In the genomic region with DNA sequence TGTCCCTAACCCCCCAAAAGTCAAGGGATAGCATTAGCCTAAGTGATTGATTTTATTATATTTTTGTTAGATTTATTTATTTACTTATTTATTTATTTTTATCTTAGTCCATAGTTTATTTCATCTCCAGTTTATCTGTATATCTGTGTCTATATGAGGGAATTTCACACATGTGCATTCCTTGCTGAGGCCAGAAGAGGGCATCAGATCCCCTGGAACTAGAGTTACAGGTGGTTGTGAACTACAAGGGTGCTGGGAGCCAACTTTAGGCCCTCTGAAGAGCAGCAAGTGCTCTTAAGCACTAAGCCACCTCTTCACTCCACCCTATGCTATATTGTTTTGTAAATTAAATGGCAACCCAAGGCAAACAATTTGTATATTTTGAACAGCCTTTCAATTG, we compare ENCODE assay signal across 16 mouse cellular contexts. TPM values are rescaled to one million over a fixed set of nuclear protein-coding genes. Genes with fewer than 3 reads are reported as not detected.
DNase-seq lines count a peak whose midpoint lies in the region; ATAC-seq and TF ChIP-seq lines count a peak whose summit lies in the region.
"Had no signal": no experiment of that assay in that cellular context is flagged by ENCODE, and none has a peak within 500 bp of the region (broad histone marks: within the 10 kb centered on the region; RNA-seq: fewer than 3 reads in every experiment).

No protein-coding gene starts in this region.

- H3K36me3 ChIP-seq in intestine, postnatal 0 days (ENCODE audit: control insufficient read depth, insufficient read depth), result no peaks in the 10 kb centered on the region
- H3K36me3 ChIP-seq in intestine, embryonic 16.5 days (ENCODE audit: control insufficient read depth, insufficient read depth, low read length), result no peaks in the 10 kb centered on the region
- H3K36me3 ChIP-seq in CH12.LX (replicated peaks in 1 of 2; ENCODE audit: control insufficient read depth in 1 of 2, insufficient read depth in 1 of 2, low read length in 1 of 2), result no peaks in the 10 kb centered on the region
- no peaks in the 10 kb centered on the region for H3K36me3 ChIP-seq in embryonic facial prominence, embryonic 10.5 days (replicated peaks)
- H3K36me3 ChIP-seq: embryonic facial prominence, embryonic 13.5 days; limb, embryonic 12.5 days had no signal

- H3K79me2 ChIP-seq in CH12.LX (replicated peaks; ENCODE audit: control insufficient read depth, extremely low read depth, insufficient read depth, poor library complexity, severe bottlenecking), result no peaks in the 10 kb centered on the region

- DNase-seq in A20 (ENCODE audit: low read depth, low spot score) (peak; percentile 32), CH12.LX (ENCODE audit: extremely low read depth) (no peak)
- DNase-seq in embryonic facial prominence, embryonic 10.5 days (ENCODE audit: low spot score), result no peak
- DNase-seq in layer of hippocampus, postnatal 25 days (ENCODE audit: extremely low spot score in 1 of 2, low spot score in 1 of 2), result no peak
- DNase-seq: adrenal gland, postnatal 14 days; cerebellum, adult 8-10 months; heart, adult 11 months; kidney, adult 9 months; right cerebral cortex, postnatal 25 days had no signal

- H3K9me3 ChIP-seq in intestine, postnatal 0 days (ENCODE audit: control insufficient read depth), result no peaks in the 10 kb centered on the region
- H3K9me3 ChIP-seq in intestine, embryonic 16.5 days (ENCODE audit: control insufficient read depth, low read length), result no peaks in the 10 kb centered on the region
- peaks cover 2% of the 10 kb centered on the region for H3K9me3 ChIP-seq in CH12.LX (replicated peaks; ENCODE audit: low read length)
- H3K9me3 ChIP-seq in embryonic facial prominence, embryonic 10.5 days, result peaks cover 2% of the 10 kb centered on the region; the same call in 1 of the 2 replicates
- H3K9me3 ChIP-seq: embryonic facial prominence, embryonic 13.5 days had no signal

- TF ChIP-seq EP300 in CH12.LX (IDR thresholded peaks at IDR 0.05; ENCODE audit: low read length), result no peak

- H3K9ac ChIP-seq in intestine, postnatal 0 days (ENCODE audit: low read depth, low read length), result no peak overlapping the region
- H3K9ac ChIP-seq in intestine, embryonic 16.5 days (ENCODE audit: low read depth, low read length), result no peak overlapping the region
- H3K9ac ChIP-seq in CH12.LX (ENCODE audit: insufficient read depth, low read depth), result no peak overlapping the region
- H3K9ac ChIP-seq: embryonic facial prominence, embryonic 13.5 days; limb, embryonic 12.5 days had no signal

- in situ Hi-C loops in CH12.LX (cut with MboI; ENCODE audit: low pct_ligation_motif_present, low pct_unique_long_range_greater_than_20kb, low sequenced_read_pairs), result no loop called here

- dilution Hi-C loops in CH12.LX (cut with MboI; ENCODE audit: extremely low pct_ligation_motif_present, extremely low pct_unique_long_range_greater_than_20kb, low sequenced_read_pairs), result no loop called here

- H3K4me3 ChIP-seq in intestine, postnatal 0 days (ENCODE audit: low read depth, low read length), result no peak overlapping the region
- no peak overlapping the region for H3K4me3 ChIP-seq in intestine, embryonic 16.5 days (ENCODE audit: low read length)
- H3K4me3 ChIP-seq in CH12.LX (replicated peaks in 1 of 3; ENCODE audit: low read depth in 2 of 3, low read length in 2 of 3, poor library complexity in 1 of 3), result no peak overlapping the region
- no peak overlapping the region for H3K4me3 ChIP-seq in cortical plate, adult 2 months (ENCODE audit: insufficient read depth, low read length)
- no peak overlapping the region for H3K4me3 ChIP-seq in embryonic facial prominence, embryonic 10.5 days
- H3K4me3 ChIP-seq: embryonic facial prominence, embryonic 13.5 days; limb, embryonic 12.5 days had no signal

- TF ChIP-seq CTCF in intestine, postnatal 0 days (IDR thresholded peaks at IDR 0.05; ENCODE audit: low read depth), result peak; percentile 62
- TF ChIP-seq CTCF in CH12.LX (conservative IDR thresholded peaks at IDR 0.05 in 1 of 2, IDR thresholded peaks at IDR 0.05 in 1 of 2; ENCODE audit: low read depth in 2 of 2, low read length in 2 of 2), result peak; percentile 15 to 51; a peak in 2 of 4 replicates
- TF ChIP-seq CTCF in cortical plate, adult 2 months (IDR thresholded peaks at IDR 0.05; ENCODE audit: extremely low read depth, insufficient read depth, low read length), result 0 out of 2 replicates have a peak, but pooled peaks have one; percentile 17

- TF ChIP-seq RAD21 in CH12.LX (IDR thresholded peaks at IDR 0.05; ENCODE audit: low read depth, low read length), result peak; percentile 46

- ATAC-seq in intestine, postnatal 0 days, result no peak
- no peak for ATAC-seq in intestine, embryonic 16.5 days
- no peak for ATAC-seq in erythroid progenitor cell, adult 5-6 weeks (replicated peaks; ENCODE audit: low FRiP score, poor library complexity, severe bottlenecking)

- H3K27ac ChIP-seq in intestine, postnatal 0 days (ENCODE audit: low read depth, low read length), result no peak overlapping the region
- H3K27ac ChIP-seq in intestine, embryonic 16.5 days (ENCODE audit: low read length), result no peak overlapping the region
- no peak overlapping the region for H3K27ac ChIP-seq in CH12.LX (ENCODE audit: insufficient read depth, low read depth)
- H3K27ac ChIP-seq in cortical plate, adult 2 months (ENCODE audit: insufficient read depth, low read length), result no peak overlapping the region
- H3K27ac ChIP-seq in embryonic facial prominence, embryonic 10.5 days (replicated peaks), result no peak overlapping the region
- H3K27ac ChIP-seq: embryonic facial prominence, embryonic 13.5 days; limb, embryonic 12.5 days had no signal

- no peak overlapping the region for H3K4me2 ChIP-seq in intestine, postnatal 0 days (replicated peaks; ENCODE audit: low read depth)
- H3K4me2 ChIP-seq in intestine, embryonic 16.5 days (ENCODE audit: low read depth, low read length), result no peak overlapping the region
- H3K4me2 ChIP-seq in CH12.LX (ENCODE audit: insufficient read depth, low read depth, poor library complexity, severe bottlenecking), result no peak overlapping the region
- H3K4me2 ChIP-seq: embryonic facial prominence, embryonic 13.5 days; limb, embryonic 12.5 days had no signal

- TF ChIP-seq POLR2A in CH12.LX (IDR thresholded peaks at IDR 0.05; ENCODE audit: low read depth, low read length), result no peak
- no peak for TF ChIP-seq POLR2A in cortical plate, adult 2 months (IDR thresholded peaks at IDR 0.05; ENCODE audit: extremely low read depth, insufficient read depth, low read length)

- no peaks in the 10 kb centered on the region for H3K27me3 ChIP-seq in intestine, postnatal 0 days (replicated peaks; ENCODE audit: control insufficient read depth, insufficient read depth, low read length)
- no peaks in the 10 kb centered on the region for H3K27me3 ChIP-seq in intestine, embryonic 16.5 days (replicated peaks; ENCODE audit: control insufficient read depth, insufficient read depth, low read length)
- H3K27me3 ChIP-seq in CH12.LX (replicated peaks), result no peaks in the 10 kb centered on the region
- no peaks in the 10 kb centered on the region for H3K27me3 ChIP-seq in embryonic facial prominence, embryonic 10.5 days (replicated peaks; ENCODE audit: low read depth, poor library complexity, severe bottlenecking)
- H3K27me3 ChIP-seq: embryonic facial prominence, embryonic 13.5 days; limb, embryonic 12.5 days had no signal

- no peaks in the 10 kb centered on the region for H3K4me1 ChIP-seq in intestine, postnatal 0 days (replicated peaks; ENCODE audit: control insufficient read depth, insufficient read depth, low read length)
- no peaks in the 10 kb centered on the region for H3K4me1 ChIP-seq in intestine, embryonic 16.5 days (ENCODE audit: control insufficient read depth, insufficient read depth, low read length)
- peaks cover 5 to 19% of the 10 kb centered on the region in 2 experiments for H3K4me1 ChIP-seq in CH12.LX (ENCODE audit: control insufficient read depth in 1 of 2, insufficient read depth in 2 of 2)
- no peaks in the 10 kb centered on the region for H3K4me1 ChIP-seq in cortical plate, adult 2 months (ENCODE audit: control insufficient read depth, insufficient read depth, low read length)
- peaks cover 6% of the 10 kb centered on the region for H3K4me1 ChIP-seq in embryonic facial prominence, embryonic 10.5 days
- H3K4me1 ChIP-seq: limb, embryonic 12.5 days had no signal

RNA-seq across cellular contexts. Expression of a gene that starts 10.7 kb away (rescaled TPM):
- polyA plus RNA-seq in intestine, postnatal 0 days (2015; fragmentation: Nextera tagmentation; extraction: Ambion mirVana), result 33.5 and 34.2 TPM in 2 replicates
- polyA plus RNA-seq in intestine, embryonic 16.5 days (2015; fragmentation: Nextera tagmentation; extraction: Ambion mirVana), result 53.4 and 54.9 TPM in 2 replicates
- total RNA-seq in CH12.LX (2012; rRNA removed) (9.3 and 9.6 TPM in 2 replicates), CH12.LX (2014; rRNA removed) (17.7 and 17.8 TPM in 2 replicates)
- 26.3 and 28.9 TPM in 2 replicates for polyA plus RNA-seq in CH12.LX (2012; ENCODE audit: insufficient read length, low read depth)
- polyA plus RNA-seq in cortical plate, adult 2 months (2012; rRNA removed), result 37.5 and 38.0 TPM in 2 replicates
- 62.3 TPM in 2 replicates for polyA plus RNA-seq in embryonic facial prominence, embryonic 10.5 days (2016; fragmentation: Nextera tagmentation; extraction: Ambion mirVana)
- 334 and 407 TPM in 2 replicates for total RNA-seq in erythroid progenitor cell, adult 5-6 weeks (2015; ENCODE audit: low replicate concordance)
- total RNA-seq in erythroid progenitor cell, adult 5-6 weeks (2017; ENCODE audit: low replicate concordance), result 328 and 349 TPM in 2 replicates
- 10 to 100 TPM; 59.7 to 65.1 TPM for total RNA-seq in layer of hippocampus, postnatal 25 days (2021)

RNA-seq across cellular contexts. Expression of a gene that starts 11.1 kb away (rescaled TPM):
- polyA plus RNA-seq in intestine, postnatal 0 days (2015; fragmentation: Nextera tagmentation; extraction: Ambion mirVana), result 8.5 and 9.5 TPM in 2 replicates
- 6.2 and 7.5 TPM in 2 replicates for polyA plus RNA-seq in intestine, embryonic 16.5 days (2015; fragmentation: Nextera tagmentation; extraction: Ambion mirVana)
- total RNA-seq in CH12.LX (2012; rRNA removed), result 5.3 and 7.0 TPM in 2 replicates
- 9.9 and 10.0 TPM in 2 replicates for total RNA-seq in CH12.LX (2014; rRNA removed)
- polyA plus RNA-seq in CH12.LX (2012; ENCODE audit: insufficient read length, low read depth), result 5.9 and 6.8 TPM in 2 replicates
- polyA plus RNA-seq in cortical plate, adult 2 months (2012; rRNA removed), result 26.2 and 27.0 TPM in 2 replicates
- polyA plus RNA-seq in embryonic facial prominence, embryonic 10.5 days (2016; fragmentation: Nextera tagmentation; extraction: Ambion mirVana), result 3.3 and 4.0 TPM in 2 replicates
- total RNA-seq in erythroid progenitor cell, adult 5-6 weeks (2015; ENCODE audit: low replicate concordance), result 76.4 and 97.3 TPM in 2 replicates
- total RNA-seq in erythroid progenitor cell, adult 5-6 weeks (2017; ENCODE audit: low replicate concordance), result 78.0 and 94.2 TPM in 2 replicates
- total RNA-seq in layer of hippocampus, postnatal 25 days (2021), result 10 to 100 TPM; 31.9 TPM

RNA-seq across cellular contexts. Expression of a gene that starts 12.0 kb away (rescaled TPM):
- 1.4 and 1.5 TPM in 2 replicates for polyA plus RNA-seq in intestine, postnatal 0 days (2015; fragmentation: Nextera tagmentation; extraction: Ambion mirVana)
- polyA plus RNA-seq in intestine, embryonic 16.5 days (2015; fragmentation: Nextera tagmentation; extraction: Ambion mirVana), result 0.17 and 0.56 TPM in 2 replicates
- 1.5 and 2.1 TPM in 2 replicates for total RNA-seq in CH12.LX (2012; rRNA removed)
- 0.13 TPM in 1 of 2 replicates, not detected in the other for total RNA-seq in CH12.LX (2014; rRNA removed)
- polyA plus RNA-seq in CH12.LX (2012; ENCODE audit: insufficient read length, low read depth), result not detected in 2 replicates
- 0.94 and 1.4 TPM in 2 replicates for polyA plus RNA-seq in cortical plate, adult 2 months (2012; rRNA removed)
- polyA plus RNA-seq in embryonic facial prominence, embryonic 10.5 days (2016; fragmentation: Nextera tagmentation; extraction: Ambion mirVana), result 0.13 and 0.17 TPM in 2 replicates
- 1.8 and 5.4 TPM in 2 replicates for total RNA-seq in erythroid progenitor cell, adult 5-6 weeks (2015; ENCODE audit: low replicate concordance)
- total RNA-seq in erythroid progenitor cell, adult 5-6 weeks (2017; ENCODE audit: low replicate concordance), result 4.1 and 16.4 TPM in 2 replicates
- total RNA-seq in layer of hippocampus, postnatal 25 days (2021), result 1 to 10 TPM in 1 of 2 experiments, under 1 TPM in 1; 0.96 to 1.0 TPM
- total RNA-seq: monocyte, adult 5-6 weeks had no signal
